Mouse (Mus musculus): ENCODE measurements around the gene Tmem43. TPM values are rescaled to one million over a fixed set of nuclear protein-coding genes. Genes with fewer than 3 reads are reported as not detected.
A peak's percentile ranks its signal among the peaks of the same experiment; 100 is the strongest.

Gene Tmem43
- polyA plus RNA-seq, 1 experiment, result 65.4 TPM

GRCm38 (mm10) chr6:91489872-91490271 lies 16.4 kb downstream of the Tmem43 start:
- DNase-seq (ENCODE audit: low spot score), result no peak

GRCm38 (mm10) chr6:91491004-91491403 lies 17.5 kb downstream of the Tmem43 start:
- DNase-seq (ENCODE audit: low spot score), result no peak

DNA sequence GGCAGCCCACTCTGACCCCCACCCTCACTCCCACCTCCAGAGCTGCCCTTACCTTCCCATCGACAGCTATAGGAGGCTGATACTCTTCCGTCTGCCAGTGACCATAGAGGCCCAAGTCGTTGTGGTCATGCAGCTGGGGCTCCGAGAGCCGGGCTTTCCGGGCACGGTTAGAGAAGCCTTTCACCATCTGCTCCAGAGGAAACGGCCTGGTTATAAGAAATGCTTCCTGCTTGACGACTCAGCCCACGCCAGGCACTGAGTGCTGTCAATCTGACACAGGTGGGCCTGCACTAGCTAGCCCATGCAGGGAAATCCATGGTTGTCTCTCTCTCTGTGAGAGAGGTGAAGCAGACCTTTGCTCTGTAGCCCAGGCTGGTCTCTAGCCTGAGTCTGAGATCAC lies 19.6 kb downstream of the Tmem43 start:
- DNase-seq (ENCODE audit: low spot score), result no peak

GRCm38 (mm10) chr6:91494526-91494925 lies 21.0 kb downstream of the Tmem43 start:
- no peak for DNase-seq (ENCODE audit: low spot score)

DNA sequence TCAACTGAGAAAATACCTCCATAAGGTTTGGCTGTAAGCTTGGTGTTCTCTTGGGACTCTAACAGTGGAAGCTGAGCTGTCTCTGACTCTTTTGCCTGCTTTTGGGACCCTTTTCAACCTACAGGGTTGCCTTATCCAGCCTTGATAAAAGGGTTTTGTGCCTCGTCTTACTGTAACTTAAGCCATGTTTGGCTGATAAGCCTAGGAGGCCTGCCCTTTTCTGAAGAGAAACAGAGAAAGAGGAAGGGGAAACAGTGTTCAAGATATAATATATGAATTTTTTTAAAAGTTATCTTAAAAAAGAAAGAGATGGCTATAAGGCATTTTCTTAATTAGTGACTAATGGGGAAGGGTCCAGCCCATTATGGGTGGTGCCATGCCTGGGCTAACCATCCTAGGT lies 29.8 kb downstream of the Tmem43 start:
- DNase-seq (ENCODE audit: low spot score), result no peak

- no peak for DNase-seq (ENCODE audit: low spot score)
Observed at GRCm38 (mm10) chr6:91506036-91506435, 32.5 kb downstream of the Tmem43 start.

DNA sequence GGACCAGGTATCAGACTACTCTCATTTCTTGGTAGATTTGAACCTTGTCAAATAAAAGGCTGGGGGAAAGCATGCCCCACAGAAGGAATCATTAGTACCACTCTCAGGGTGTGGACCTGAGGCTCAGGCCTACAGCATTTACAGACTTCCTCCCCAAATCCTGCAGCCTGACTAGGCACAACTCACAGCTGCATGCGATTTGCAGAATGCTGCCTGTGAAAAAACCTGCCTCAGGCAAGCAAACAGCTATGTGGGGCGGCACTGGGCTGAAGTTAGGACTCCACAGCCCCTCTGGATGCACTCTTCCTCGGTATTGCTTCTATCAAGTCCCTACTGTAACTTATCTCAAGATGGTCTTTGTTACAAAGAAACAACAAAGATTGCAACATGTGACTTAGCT lies 34.5 kb downstream of the Tmem43 start:
- DNase-seq (ENCODE audit: low spot score), result no peak

- peak; percentile 66 for DNase-seq (ENCODE audit: low spot score)
Observed at GRCm38 (mm10) chr6:91509326-91509725, 35.8 kb downstream of the Tmem43 start.

- DNase-seq (ENCODE audit: low spot score), result no peak
Observed at GRCm38 (mm10) chr6:91510211-91510610, 36.7 kb downstream of the Tmem43 start.

DNA sequence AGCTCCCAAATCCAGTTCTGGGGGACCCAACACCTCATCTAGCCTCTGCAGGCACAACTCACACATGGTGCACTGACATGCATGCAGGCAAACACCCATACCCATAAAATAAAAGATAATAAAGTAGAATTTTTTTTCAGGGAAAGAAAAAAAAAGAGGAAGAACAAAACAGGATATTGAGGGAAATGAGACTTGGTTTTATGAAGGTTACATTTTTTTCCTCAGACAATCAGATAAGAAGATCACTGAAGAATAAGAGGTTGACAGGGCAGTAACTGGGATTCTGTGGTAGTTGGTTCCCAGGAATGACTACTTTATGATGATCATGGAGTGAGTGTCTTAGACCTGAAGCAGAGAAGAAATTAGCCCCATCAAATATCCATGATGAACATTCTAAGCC lies 40.6 kb downstream of the Tmem43 start:
- no peak for DNase-seq (ENCODE audit: low spot score)

DNA sequence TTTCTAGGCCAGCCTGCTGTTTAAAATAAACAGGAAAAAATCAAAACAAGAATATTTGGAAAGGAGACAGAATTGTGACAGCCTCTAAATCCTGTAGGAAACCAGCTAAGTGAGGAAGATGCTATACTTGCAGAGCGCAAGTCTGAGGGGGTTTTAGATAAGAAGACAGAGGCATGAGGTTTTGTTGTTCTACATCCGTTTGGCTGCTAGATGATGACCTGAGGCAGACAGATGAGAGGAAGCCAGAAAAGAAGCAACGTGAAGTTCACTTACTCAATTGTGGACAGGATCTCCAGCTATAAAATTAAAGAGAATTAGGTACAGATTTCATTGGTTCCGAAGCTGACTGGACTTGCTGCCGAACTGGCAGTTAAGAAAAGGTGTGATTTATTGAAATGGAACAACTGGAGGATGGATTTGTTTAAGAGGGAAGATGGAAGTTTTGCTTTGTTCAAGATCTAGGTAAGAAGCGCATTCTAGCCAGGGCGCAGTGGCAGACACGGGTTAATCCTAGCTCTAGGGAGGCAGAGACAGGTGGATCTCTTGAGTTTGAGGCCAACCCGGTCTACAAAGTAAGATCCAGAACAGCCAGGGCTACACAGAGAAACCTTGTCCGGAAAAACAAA lies 41.3 kb downstream of the Tmem43 start:
- DNase-seq (ENCODE audit: low spot score), result no peak

DNA sequence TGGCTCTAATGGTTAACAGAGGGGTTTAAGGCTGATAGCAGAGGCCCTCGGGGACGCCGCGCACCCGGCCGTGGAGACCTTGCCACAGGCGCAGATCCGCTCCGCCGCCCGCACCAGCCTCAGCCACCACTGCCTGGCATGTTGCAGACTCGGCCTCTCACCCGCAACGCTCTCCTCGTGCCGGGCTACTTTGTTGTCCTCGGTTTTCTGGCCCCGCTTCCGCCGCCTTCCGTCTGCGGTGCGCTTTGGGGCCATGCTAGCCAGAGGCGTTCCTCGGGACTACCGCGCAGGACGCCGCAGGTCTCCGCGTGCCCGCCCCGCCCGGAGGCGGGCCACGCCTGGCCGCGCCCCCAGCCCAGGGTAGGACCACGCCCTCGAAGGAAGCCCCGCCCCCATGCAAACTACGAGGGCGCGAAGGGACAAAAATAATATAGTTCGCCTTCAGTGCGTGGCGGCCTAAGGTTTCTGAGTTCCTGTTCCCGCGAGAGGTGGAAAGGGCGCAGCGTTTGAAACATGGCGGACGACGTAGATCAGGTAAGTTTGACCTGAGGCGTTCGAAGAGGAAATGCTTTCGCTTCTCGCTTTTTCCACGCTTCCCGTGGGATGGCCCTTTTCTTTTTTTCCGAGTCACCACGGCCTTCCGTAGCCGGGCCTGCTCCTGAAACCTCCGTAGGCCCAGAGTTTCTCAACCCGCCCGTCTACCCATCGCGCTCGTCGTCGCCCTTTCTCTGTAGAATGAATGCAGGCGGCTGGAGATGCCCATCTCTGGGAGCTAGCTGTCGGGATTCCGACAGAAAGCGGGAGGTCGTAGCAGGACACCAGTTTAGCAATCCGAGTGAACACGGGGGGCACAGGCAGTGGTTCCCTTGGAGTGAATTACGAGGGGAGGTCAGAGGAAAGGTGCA lies 42.3 kb downstream of the Tmem43 start, which contains the start of the genes Xpc and Lsm3:
Gene Xpc, minus strand, starts transcription at position 344 of the 905 bp plus-strand sequence.
Gene Lsm3, plus strand, starts transcription at position 384 of the 905 bp plus-strand sequence.
- peak; percentile 98 for DNase-seq (ENCODE audit: low spot score)

GRCm38 (mm10) chr6:91518454-91519020 lies 45.0 kb downstream of the Tmem43 start:
- no peak for DNase-seq (ENCODE audit: low spot score)

DNA sequence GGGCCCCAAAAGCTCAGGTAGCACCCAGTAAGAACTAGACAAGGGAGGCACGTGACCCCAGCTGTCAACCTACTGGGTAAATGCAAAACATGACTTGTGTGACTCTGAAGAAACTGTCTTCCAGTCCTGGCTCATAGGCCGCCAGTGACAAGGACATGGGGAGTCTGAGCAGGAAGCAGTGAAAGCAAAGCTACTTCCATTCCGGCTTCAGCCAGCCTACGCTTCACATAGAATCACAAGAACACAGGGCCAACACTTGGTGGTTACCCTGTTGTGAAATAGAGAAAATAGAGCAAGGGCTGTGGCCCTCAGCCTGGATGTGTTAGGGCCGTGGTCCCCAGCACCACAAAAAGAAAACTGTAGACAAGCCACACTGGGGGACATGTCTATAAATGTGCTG lies 49.3 kb downstream of the Tmem43 start:
- DNase-seq (ENCODE audit: low spot score), result no peak

- DNase-seq (ENCODE audit: low spot score), result no peak
Observed at GRCm38 (mm10) chr6:91525544-91525943, 52.0 kb downstream of the Tmem43 start.

DNA sequence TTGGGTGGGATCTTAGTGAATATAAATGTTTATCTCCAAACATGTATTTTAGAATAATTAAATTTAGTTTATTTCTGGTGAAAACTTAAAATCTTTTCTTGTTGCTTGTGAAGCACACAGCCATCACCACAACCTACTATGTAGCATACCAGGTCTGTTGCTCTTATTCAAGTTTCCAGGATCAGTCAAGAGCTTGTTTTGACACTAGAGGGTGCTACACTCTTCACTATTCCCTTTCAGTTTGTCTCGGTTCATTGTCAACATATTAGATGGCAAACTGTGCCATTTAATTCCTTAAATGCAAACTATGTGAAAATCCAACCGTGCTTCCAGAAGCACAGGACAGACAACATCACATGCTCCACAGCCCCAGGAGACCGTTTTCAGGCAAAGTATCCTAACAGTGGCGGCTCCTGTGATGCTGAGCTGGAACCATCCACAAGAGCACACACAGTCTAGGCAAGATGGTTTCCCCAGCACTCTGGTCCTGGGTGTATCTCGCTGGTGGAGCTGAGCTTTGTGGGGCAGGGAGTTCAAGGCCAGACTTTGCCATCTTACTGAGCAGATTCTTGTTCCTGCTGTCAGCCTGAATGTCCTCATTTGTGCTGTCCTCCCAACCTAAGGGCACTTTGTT lies 53.8 kb downstream of the Tmem43 start:
- DNase-seq (ENCODE audit: low spot score), result no peak

DNA sequence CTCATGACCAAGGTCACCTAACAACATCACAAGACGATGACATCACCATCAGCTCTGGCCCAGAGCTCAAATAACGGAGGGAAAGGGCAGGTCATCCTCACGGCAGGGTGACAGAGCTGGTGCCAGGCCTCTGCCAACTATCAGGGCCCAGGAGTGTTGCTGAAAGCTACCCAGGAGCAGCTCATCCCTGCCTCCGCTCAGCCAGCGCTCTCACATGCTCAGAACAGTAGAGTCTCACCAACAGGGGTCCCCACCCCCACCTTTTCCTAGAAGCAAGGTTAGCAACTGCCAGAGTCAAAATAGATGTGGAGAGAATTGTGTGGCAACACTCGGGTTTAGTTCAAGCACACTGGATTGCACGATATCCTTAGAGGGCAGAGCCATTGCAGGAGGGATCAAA lies 54.8 kb downstream of the Tmem43 start:
- DNase-seq (ENCODE audit: low spot score), result no peak

- no peak for DNase-seq (ENCODE audit: low spot score)
Observed at GRCm38 (mm10) chr6:91530673-91531072, 57.2 kb downstream of the Tmem43 start.

DNA sequence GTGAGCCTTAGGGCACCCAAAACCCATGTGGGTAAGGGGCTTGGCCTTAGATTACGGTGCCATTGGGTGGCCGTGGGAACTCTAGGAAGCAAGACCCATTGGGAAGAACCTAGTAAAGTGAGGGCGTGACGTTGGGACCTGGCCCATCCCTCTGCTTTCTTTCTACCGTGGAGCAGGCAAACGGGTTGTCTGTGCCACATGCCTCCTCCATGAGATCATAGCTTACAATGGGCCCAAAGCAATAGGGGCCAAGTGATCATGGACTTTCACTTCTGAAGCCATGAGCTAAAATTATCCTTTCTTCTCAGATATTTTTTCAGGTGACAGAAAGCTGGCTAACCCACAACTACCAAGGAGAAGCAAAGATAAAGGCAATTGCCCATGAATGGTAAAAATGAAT lies 57.8 kb downstream of the Tmem43 start:
- DNase-seq (ENCODE audit: low spot score), result no peak

DNA sequence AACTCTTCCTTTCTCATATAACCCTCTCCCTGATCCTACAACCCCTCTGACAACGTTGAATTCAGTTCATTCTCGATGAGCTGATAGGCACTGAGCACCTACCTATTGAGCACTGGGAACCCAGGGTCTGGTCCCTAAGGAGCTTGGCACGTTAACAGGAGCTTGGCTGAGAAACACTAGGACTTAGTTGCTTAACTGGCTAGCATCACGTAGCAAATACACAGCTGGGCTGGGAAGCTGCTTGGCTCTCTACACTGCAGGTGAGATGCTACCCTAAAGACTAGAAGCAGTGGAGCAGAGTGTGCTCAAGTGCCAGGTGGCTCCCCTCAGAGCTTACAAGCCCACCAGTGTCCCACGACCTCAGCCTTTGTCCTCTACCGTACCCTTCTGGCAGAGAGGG lies 59.2 kb downstream of the Tmem43 start:
- DNase-seq (ENCODE audit: low spot score), result no peak

GRCm38 (mm10) chr6:91533359-91533758 lies 59.9 kb downstream of the Tmem43 start:
- no peak for DNase-seq (ENCODE audit: low spot score)

DNA sequence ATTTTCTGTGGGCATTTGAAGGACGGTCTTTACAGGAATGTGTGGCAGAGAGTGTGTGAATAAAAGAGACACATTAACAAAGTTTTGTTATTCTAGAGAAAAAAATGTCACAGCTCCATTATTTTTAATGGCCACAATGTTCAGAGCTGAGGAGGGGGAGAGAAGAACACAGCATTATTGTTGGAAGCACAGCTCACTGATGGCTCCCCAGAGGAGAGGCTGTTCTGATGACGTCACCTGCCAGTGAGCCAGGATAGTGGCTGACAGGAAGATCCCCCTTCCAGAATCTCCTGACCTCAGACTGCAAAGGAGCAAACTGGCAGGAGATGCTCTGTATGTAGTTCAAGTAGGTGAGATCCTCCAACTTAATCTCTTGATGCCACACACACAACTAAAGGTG lies 60.3 kb downstream of the Tmem43 start:
- DNase-seq (ENCODE audit: low spot score), result no peak

Data from urinary bladder, adult 2 months (tissue).